ENCODE assay signal across 20 mouse cellular contexts in the genomic region with DNA sequence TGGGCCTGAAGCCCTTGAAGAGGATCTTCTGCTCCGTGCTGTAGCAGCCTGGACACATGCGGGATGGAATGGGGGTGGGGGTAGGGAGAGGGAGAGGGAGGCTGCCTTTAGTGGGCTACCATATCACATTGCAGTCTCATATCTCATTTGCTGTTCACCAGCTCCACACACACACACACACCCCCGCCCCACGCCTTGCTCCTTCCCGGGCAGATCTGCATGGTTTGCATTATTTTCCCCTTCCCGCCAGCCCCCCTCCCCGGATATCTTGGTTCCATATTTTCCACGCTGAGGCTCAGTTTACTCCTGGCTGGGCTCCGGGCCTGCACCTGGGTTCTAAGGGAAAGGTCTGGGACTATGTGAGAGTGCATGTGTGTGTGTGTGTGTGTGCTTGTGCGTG.
A peak's percentile ranks its signal among the peaks of the same experiment; 100 is the strongest.
DNase-seq lines count a peak whose midpoint lies in the region; ATAC-seq lines count a peak whose summit lies in the region.
"Had no signal": no experiment of that assay in that cellular context is flagged by ENCODE, and none has a peak within 500 bp of the region (broad histone marks: within the 10 kb centered on the region; RNA-seq: fewer than 3 reads in every experiment).

No protein-coding gene starts in this region.

- WGBS in kidney, embryonic 15.5 days = 60% methylated on average over 10 of the region's 10 CpGs
- WGBS in midbrain, embryonic 13.5 days = 87% methylated on average over 10 of the region's 10 CpGs
- 76% methylated on average over 10 of the region's 10 CpGs for WGBS in midbrain, embryonic 15.5 days
- 45% methylated on average over 9 of the region's 10 CpGs for WGBS in embryonic facial prominence, embryonic 15.5 days

- no peak overlapping the region for H3K9ac ChIP-seq in kidney, embryonic 15.5 days
- no peak overlapping the region for H3K9ac ChIP-seq in midbrain, embryonic 13.5 days (replicated peaks)
- no peak overlapping the region for H3K9ac ChIP-seq in midbrain, embryonic 15.5 days
- H3K9ac ChIP-seq in embryonic facial prominence, embryonic 15.5 days = no peak overlapping the region
- H3K9ac ChIP-seq: heart, embryonic 15.5 days had no signal

- H3K4me2 ChIP-seq in kidney, embryonic 15.5 days = no peak overlapping the region
- no peak overlapping the region for H3K4me2 ChIP-seq in midbrain, embryonic 13.5 days (replicated peaks)
- no peak overlapping the region for H3K4me2 ChIP-seq in midbrain, embryonic 15.5 days
- H3K4me2 ChIP-seq in embryonic facial prominence, embryonic 15.5 days (replicated peaks) = no peak overlapping the region
- H3K4me2 ChIP-seq: heart, embryonic 15.5 days; liver, embryonic 11.5 days had no signal

- no peak for DNase-seq in kidney, postnatal 36 days
- DNase-seq in layer of hippocampus, postnatal 10 days (ENCODE audit: low spot score in 2 of 2) = no peak
- no peak for DNase-seq in natural killer cell, adult 2 months (ENCODE audit: low spot score in 2 of 2)
- DNase-seq: cerebellum, adult 2 months; cerebellum, postnatal 36 days; gastrocnemius, postnatal 36 days; heart, postnatal 4 days; kidney, adult 11 months; kidney, postnatal 25 days; right cerebral cortex, postnatal 4 days; thymus, postnatal 14 days had no signal

- H3K4me1 ChIP-seq in kidney, embryonic 15.5 days = peaks cover 30% of the 10 kb centered on the region
- H3K4me1 ChIP-seq in midbrain, embryonic 13.5 days (replicated peaks) = no peaks in the 10 kb centered on the region
- no peaks in the 10 kb centered on the region for H3K4me1 ChIP-seq in midbrain, embryonic 15.5 days
- H3K4me1 ChIP-seq in embryonic facial prominence, embryonic 15.5 days = peaks cover 4% of the 10 kb centered on the region; the same call in 1 of the 2 replicates

- 0 out of 2 replicates have a peak overlapping the region, but pooled peaks have one; percentile 37 for H3K27ac ChIP-seq in kidney, embryonic 15.5 days
- H3K27ac ChIP-seq in midbrain, embryonic 13.5 days = no peak overlapping the region
- H3K27ac ChIP-seq in midbrain, embryonic 15.5 days = no peak overlapping the region
- no peak overlapping the region for H3K27ac ChIP-seq in embryonic facial prominence, embryonic 15.5 days (replicated peaks)
- H3K27ac ChIP-seq: heart, embryonic 15.5 days; hindbrain, postnatal 0 days had no signal

- no peak overlapping the region for H3K4me3 ChIP-seq in kidney, embryonic 15.5 days (replicated peaks)
- H3K4me3 ChIP-seq in midbrain, embryonic 13.5 days (replicated peaks) = no peak overlapping the region
- H3K4me3 ChIP-seq in midbrain, embryonic 15.5 days = no peak overlapping the region
- H3K4me3 ChIP-seq in embryonic facial prominence, embryonic 15.5 days (replicated peaks) = no peak overlapping the region
- H3K4me3 ChIP-seq: heart, embryonic 15.5 days had no signal

- ATAC-seq in kidney, embryonic 15.5 days (replicated peaks; ENCODE audit: low FRiP score) = peak; percentile 75
- ATAC-seq in midbrain, embryonic 13.5 days = peak; percentile 34; the same call in 1 of the 2 replicates
- ATAC-seq in midbrain, embryonic 15.5 days (replicated peaks) = no peak
- ATAC-seq in embryonic facial prominence, embryonic 15.5 days (ENCODE audit: insufficient number of reproducible peaks, low FRiP score, low TSS enrichment, low read depth) = peak; percentile 41; the same call in 1 of the 2 replicates
- ATAC-seq: forebrain, embryonic 14.5 days; hindbrain, postnatal 0 days; lung, postnatal 0 days had no signal

- peaks cover 64% of the 10 kb centered on the region for H3K27me3 ChIP-seq in kidney, embryonic 15.5 days
- H3K27me3 ChIP-seq in midbrain, embryonic 13.5 days = peaks cover 60% of the 10 kb centered on the region
- H3K27me3 ChIP-seq in midbrain, embryonic 15.5 days (replicated peaks) = peaks cover 18% of the 10 kb centered on the region
- peaks cover 6% of the 10 kb centered on the region; the same call in 1 of the 2 replicates for H3K27me3 ChIP-seq in embryonic facial prominence, embryonic 15.5 days

- no peaks in the 10 kb centered on the region for H3K36me3 ChIP-seq in kidney, embryonic 15.5 days
- H3K36me3 ChIP-seq in midbrain, embryonic 13.5 days = no peaks in the 10 kb centered on the region
- no peaks in the 10 kb centered on the region for H3K36me3 ChIP-seq in midbrain, embryonic 15.5 days (replicated peaks)
- no peaks in the 10 kb centered on the region for H3K36me3 ChIP-seq in embryonic facial prominence, embryonic 15.5 days
- H3K36me3 ChIP-seq: heart, embryonic 15.5 days had no signal

- H3K9me3 ChIP-seq in kidney, embryonic 15.5 days (replicated peaks) = no peaks in the 10 kb centered on the region
- H3K9me3 ChIP-seq in midbrain, embryonic 13.5 days = no peaks in the 10 kb centered on the region
- H3K9me3 ChIP-seq in midbrain, embryonic 15.5 days = no peaks in the 10 kb centered on the region
- H3K9me3 ChIP-seq in embryonic facial prominence, embryonic 15.5 days (replicated peaks) = no peaks in the 10 kb centered on the region
- H3K9me3 ChIP-seq: heart, embryonic 15.5 days had no signal
